Mouse (Mus musculus): ENCODE data around the gene Pafah1b1.

Pafah1b1 gene

GRCm38 (mm10) chr11:74662221-74662620 is 62.2 kb downstream of the Pafah1b1 start:
- no peak for DNase-seq (ENCODE audit: low spot score)

DNA sequence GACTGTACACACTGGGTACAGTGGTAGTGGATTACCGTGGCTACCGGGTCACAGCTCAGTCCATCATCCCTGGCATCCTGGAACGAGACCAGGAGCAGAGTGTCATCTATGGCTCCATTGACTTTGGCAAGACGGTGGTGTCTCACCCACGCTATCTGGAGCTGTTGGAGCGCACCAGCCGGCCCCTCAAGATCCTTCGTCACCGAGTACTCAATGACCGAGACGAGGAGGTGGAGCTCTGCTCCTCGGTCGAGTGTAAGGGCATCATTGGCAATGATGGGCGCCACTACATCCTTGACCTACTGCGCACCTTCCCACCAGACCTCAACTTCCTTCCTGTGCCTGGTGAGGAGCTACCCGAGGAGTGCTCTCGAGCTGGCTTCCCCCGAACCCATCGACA is 62.8 kb downstream of the Pafah1b1 start:
- DNase-seq (ENCODE audit: low spot score) = no peak

GRCm38 (mm10) chr11:74660336-74660735 is 64.1 kb downstream of the Pafah1b1 start:
- no peak for DNase-seq (ENCODE audit: low spot score)

DNA sequence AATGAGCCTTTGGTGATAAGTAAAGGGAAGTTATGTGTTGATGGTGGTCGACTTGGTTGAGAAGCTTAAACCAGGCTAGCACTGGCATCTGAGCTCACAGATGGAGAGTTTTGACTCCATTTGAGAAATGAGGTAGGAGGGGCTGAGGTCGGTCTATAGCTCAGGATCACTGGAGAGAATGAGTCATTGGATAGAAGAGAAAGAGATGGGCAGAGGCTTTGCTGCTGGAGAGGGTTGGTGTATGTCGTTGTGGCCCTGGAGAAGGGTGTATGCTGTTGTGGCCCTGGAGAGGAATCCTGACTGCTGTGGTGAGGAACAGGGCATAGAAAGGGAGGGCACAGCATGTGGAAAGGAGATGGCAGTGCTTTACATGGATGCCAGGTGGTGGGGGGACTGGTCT is 68.5 kb downstream of the Pafah1b1 start:
- DNase-seq (ENCODE audit: low spot score) = no peak

DNA sequence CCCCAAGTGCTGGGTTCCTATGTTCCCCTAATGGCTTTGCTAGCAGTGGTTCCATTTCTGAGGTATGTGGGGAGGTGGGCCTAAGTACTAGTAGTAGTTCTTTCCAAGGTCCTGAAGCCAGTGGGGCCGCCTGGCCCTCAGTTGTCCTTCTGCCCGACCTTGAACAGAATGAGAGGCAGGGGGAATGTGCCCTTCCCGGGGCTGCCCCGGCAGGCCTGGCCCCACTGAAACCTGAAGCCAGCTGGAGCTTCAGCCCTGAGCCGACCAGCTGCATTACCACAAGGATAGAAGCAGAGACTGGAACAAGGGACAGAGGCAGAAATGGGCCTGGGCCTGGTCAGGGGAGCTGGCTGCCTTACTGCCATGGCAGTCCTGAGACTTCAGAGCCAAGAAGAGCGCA is 71.1 kb downstream of the Pafah1b1 start:
- no peak for DNase-seq (ENCODE audit: low spot score)

- peak; percentile 38 for DNase-seq (ENCODE audit: low spot score)
These were observed 71.7 kb downstream of the Pafah1b1 start for GRCm38 (mm10) chr11:74652791-74653191.

DNA sequence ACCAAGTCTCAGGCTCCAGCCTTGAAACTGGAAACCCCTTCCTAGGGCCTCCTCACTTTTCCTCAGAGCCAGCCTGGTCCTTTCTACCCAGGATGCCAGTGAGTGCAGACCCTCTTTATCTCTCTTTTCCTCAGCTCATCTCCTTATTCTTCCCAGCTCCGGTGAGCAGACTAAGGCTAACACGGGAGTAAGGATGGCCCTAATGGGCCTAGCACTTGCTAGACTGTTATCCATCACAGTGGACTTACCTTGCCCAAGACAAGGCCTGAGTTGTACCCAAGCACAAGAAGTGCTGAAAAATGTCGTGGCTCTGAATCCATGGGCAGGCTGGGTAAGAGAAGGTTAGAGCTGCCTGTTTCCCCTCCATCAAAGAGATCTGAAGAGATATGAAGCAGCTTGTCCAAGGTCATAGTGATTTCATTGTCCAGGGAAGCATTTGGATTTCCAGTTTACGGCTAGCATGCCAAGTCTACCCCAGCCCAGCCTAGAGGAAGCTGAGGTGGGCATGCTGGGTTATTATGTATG is 73.8 kb downstream of the Pafah1b1 start:
- no peak for DNase-seq (ENCODE audit: low spot score)

- DNase-seq (ENCODE audit: low spot score) = peak; percentile 56
These were observed 74.6 kb downstream of the Pafah1b1 start for GRCm38 (mm10) chr11:74649647-74650551.

- DNase-seq (ENCODE audit: low spot score) = peak; percentile 97
These were observed 75.3 kb downstream of the Pafah1b1 start, which contains the start of gene Cluh for GRCm38 (mm10) chr11:74649095-74649646. Cluh (plus strand) TSS chr11:74649495.

GRCm38 (mm10) chr11:74648676-74649075 is 75.8 kb downstream of the Pafah1b1 start:
- no peak for DNase-seq (ENCODE audit: low spot score)

DNA sequence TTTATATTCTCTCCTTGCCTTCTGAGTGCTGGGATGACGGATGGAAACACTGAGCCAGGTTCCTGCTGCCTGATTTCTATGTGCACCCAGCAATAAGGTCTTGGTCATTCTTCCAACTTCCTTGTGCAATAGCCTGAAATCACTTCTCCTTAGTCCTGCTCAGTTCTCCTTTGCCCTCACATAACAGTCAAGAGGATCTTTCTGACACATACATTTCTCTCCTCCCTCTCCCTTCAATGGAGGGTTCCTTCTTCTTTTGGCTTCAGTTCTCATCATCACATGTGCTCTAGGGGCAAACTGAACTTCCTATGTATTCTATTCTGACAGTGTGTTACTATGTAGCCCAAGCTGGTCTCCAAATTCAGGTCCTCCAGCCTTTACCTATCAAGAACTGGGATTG is 76.5 kb downstream of the Pafah1b1 start:
- DNase-seq (ENCODE audit: low spot score) = no peak

DNA sequence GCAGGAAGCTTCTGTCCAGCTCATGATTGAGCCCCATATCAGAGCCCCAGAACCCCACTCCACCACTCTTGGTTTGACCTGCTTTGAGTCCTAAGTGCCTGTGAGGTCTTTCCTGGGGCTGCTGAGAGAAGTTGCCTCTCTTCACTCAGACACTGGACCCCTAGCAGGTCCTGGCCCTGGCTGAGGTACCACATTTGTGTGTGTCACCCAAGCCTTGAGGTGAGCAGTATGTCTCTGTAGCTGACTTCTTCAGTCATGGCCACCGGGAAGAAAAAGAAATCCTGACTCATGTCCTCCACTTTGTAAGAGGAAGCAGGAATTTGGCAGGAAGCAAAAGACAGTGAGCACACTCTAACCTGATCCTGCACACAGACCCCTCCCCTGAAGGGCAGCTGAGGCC is 84.8 kb downstream of the Pafah1b1 start:
- no peak for DNase-seq (ENCODE audit: low spot score)

DNA sequence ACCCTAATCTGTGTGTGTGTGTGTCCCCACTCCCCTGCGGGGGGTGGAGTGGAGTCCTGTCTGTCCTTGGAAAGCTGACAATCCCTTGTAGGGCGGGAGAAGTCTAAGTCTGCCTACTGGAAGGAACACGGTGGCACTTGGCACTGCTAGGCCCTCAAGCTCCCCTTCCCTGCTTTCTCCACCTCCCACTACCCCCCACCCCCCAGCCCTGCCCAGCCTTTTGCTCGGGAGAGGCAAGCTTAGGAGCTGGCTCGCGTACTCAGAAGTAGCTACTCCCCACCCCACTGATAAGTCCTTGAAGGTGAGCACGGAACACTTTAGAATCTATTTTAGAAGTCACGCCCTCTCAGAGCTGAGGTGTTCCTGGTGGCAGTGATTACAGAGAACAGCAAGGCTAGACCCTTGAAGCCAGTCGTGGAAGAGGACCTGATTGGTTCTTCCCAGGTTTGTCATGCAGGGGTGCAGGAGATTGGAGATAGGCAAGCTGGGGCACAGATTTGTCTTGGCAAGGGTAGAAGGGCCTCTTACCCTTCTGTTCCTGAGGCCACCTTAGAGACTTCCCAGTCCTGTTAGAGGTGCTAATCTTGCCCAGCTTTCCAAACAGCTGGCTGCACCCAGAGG is 85.6 kb downstream of the Pafah1b1 start:
- no peak for DNase-seq (ENCODE audit: low spot score)

GRCm38 (mm10) chr11:74637971-74638790 is 86.3 kb downstream of the Pafah1b1 start:
- peak; percentile 80 for DNase-seq (ENCODE audit: low spot score)

GRCm38 (mm10) chr11:74637486-74637885 is 87.0 kb downstream of the Pafah1b1 start:
- no peak for DNase-seq (ENCODE audit: low spot score)

- peak; percentile 48 for DNase-seq (ENCODE audit: low spot score)
These were observed 89.8 kb downstream of the Pafah1b1 start for GRCm38 (mm10) chr11:74634490-74635275.

DNA sequence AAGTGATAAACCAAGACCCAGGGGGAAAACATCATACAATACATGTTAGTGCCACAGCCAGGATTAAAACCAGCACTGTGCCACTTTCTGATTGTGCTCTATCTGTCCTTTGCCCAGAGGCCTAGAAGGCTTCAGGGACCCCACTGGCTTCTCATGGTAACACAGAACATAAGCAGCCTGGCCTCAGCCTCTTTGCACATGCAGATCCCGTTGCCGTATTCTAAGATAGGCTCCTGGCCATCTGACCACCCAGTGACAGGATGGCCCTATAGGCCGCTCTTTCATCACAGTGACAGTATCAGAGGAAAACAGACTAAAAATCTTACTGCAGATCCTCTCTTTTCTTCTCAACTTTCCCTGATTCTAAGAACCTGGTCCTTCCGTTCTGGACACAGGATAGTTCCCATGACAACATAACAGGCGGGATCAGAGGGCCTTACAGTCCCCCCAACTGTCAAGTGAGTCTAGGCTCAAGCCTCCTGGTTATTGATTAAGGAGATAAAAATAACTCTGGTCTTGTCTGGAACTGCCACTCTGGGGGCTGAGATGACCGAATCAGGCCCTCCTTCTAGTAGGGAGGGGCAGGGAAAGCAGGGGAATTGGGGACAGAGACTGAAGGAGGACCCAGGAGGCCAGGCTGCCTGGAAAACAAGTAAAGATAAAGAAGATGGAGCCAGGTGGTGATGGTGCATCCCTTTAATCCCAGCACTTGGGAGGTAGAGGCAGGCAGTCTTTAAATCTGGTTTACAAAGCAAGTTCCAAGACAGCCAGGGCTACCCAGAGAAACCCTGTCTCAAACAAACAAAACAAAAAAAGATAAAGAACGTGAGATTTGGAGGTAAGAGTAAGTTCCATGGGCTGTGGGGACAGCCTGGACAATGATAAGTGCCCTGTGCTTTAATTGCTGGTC is 92.3 kb downstream of the Pafah1b1 start:
- DNase-seq (ENCODE audit: low spot score) = no peak

DNA sequence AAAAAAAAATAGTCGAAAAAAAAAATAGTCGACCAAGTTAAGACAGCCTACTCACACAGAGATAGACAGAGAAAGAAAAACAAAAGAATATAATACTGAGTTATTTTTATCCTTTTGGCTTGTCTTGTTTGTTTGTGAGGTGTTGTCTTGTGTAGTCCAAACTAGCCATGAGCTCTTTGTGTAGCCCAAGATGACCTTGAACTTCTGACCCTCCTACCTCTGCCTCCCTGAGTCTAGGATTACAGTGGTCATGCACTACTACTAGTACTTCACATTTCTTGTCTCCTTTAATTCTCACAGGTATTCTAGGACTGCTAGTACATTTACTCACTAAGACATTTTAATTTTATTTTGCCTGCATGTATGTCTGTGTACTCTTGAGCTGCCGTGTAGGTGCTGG is 97.0 kb downstream of the Pafah1b1 start:
- no peak for DNase-seq (ENCODE audit: low spot score)

GRCm38 (mm10) chr11:74625333-74625732 is 99.1 kb downstream of the Pafah1b1 start:
- DNase-seq (ENCODE audit: low spot score) = no peak
